Mouse (Mus musculus): Measurements from ENCODE around the gene Tmco5. TPM values are rescaled to one million over a fixed set of nuclear protein-coding genes. Genes with fewer than 3 reads are reported as not detected.
"Not testable (repeated sequence)": the region's sequence is repeated elsewhere in the genome, so short reads cannot be mapped to it uniquely, and the experiment has no call there.

Gene Tmco5
- polyA plus RNA-seq, 1 experiment from 2014 or later: not detected

DNA sequence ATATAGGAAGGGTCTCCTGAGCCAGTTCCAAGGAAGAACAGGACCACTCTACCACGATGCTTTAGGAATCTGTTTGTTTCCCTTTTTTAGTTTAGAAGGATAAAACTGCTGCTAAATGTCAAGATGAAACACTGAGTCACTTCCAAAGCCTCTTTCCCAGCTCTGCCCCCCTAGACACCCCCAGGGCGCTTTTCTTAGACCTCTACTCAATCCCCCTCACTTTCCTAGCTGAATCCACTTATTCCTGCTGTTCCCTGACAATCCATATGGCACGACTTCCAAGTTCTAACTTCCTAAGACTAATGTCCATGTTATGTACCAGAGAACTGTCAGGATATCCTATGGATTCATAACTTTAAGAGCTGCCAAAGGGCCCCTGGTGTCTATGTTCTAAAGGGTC, 40.1 kb downstream of the Tmco5 start:
- Histone ChIP-seq H3K9me3 (ENCODE audit: low read length) (no peaks in the 10 kb centered on the region), H3K27ac (ENCODE audit: low read length) (no peak overlapping the region), H3K9ac (replicated peaks; ENCODE audit: low read depth) (no peak overlapping the region), H3K4me3 (ENCODE audit: low read depth, low read length) (no peak overlapping the region), H3K36me3 (ENCODE audit: insufficient read depth, low read length) (no peaks in the 10 kb centered on the region), H3K27me3 (replicated peaks; ENCODE audit: insufficient read depth, low read length) (no peaks in the 10 kb centered on the region), H3K4me1 (ENCODE audit: insufficient read depth, low read depth, low read length) (no peaks in the 10 kb centered on the region), H3K4me2 (replicated peaks; ENCODE audit: low read depth, low read length) (no peak overlapping the region)
- whole genome bisulfite sequencing: 65% methylated on average over 3 of the region's 3 CpGs
- DNase-seq (ENCODE audit: low spot score): no peak
- no peak for TF ChIP-seq EP300 (IDR thresholded peaks at IDR 0.05)
- no peak for TF ChIP-seq CTCF (IDR thresholded peaks at IDR 0.05)
- no peak for ATAC-seq

DNA sequence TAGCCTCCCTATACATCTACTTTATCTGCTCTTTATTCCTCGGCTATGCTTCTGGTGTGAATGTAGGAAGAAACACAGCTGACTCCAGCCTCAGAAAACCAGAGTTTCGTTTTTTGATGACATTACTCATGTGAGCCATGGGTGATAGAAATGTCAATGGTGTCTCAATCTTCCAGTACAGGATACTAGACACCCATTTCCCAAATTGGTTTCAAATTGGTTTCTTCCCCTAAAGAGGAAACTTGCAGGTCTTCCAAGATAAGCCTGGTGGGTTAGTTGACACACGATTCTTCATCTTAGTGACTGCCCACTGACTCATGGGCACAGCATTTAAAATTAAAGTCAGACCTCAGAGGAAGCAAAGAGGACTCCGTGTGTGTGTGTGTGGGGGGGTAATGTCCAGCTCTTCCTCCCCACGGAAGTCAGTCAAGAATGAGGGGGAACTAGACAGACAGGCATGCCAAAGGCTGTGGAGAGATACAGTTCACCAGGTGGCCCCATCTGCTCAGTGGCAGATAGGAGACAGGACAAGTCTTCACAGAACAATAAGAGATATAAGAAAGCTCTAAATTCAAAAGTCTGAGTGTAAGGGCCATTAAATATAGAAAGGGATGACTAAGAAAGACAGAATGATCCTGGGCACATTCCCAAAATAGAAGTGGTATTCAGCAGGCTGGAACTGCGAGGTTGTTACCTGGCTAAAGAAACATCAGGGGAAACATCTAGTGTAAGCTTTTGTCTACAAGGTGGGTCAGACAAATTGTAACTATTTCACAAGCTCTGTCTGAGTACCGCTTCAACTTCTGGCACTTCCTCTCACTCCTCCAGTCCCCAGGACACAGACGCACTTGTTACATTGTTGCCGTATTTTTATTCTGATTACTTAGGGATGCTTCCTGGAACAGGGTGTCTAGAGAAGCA, 44.3 kb downstream of the Tmco5 start:
- Histone ChIP-seq H3K36me3 (ENCODE audit: insufficient read depth, low read length) (no peaks in the 10 kb centered on the region), H3K4me2 (replicated peaks; ENCODE audit: low read depth, low read length) (no peak overlapping the region), H3K9me3 (ENCODE audit: low read length) (no peaks in the 10 kb centered on the region), H3K4me1 (ENCODE audit: insufficient read depth, low read depth, low read length) (no peaks in the 10 kb centered on the region), H3K9ac (replicated peaks; ENCODE audit: low read depth) (no peak overlapping the region), H3K27ac (ENCODE audit: low read length) (no peak overlapping the region), H3K27me3 (replicated peaks; ENCODE audit: insufficient read depth, low read length) (no peaks in the 10 kb centered on the region), H3K4me3 (ENCODE audit: low read depth, low read length) (no peak overlapping the region)
- ATAC-seq (peak; percentile 77), DNase-seq (ENCODE audit: low spot score) (peak; percentile 68)
- peak; percentile 81 for TF ChIP-seq EP300 (IDR thresholded peaks at IDR 0.05)
- no peak for TF ChIP-seq CTCF (IDR thresholded peaks at IDR 0.05)
- WGBS: 45% methylated on average over 9 of the region's 9 CpGs

DNA sequence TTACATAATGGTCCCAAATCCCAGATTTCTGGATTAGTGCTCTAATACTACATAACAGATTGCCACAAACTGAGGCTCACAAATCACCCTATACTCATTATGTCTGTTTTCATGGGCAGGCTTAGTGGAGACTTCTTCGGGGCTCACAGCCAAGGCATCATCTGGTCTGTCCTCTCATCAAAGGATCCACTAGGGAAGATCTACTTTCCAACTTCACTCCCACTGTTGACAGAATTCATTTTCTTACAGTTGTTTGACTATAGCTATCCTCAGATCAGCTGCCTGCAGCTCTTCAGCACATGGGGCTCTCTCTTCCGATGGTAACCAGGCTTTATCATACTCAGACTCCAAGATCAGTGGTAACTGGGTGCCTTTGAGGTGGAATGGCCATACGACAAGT, 45.2 kb downstream of the Tmco5 start:
- Histone ChIP-seq H3K9me3 (ENCODE audit: low read length) (no peaks in the 10 kb centered on the region), H3K4me3 (ENCODE audit: low read depth, low read length) (no peak overlapping the region), H3K36me3 (ENCODE audit: insufficient read depth, low read length) (no peaks in the 10 kb centered on the region), H3K9ac (replicated peaks; ENCODE audit: low read depth) (no peak overlapping the region), H3K4me2 (replicated peaks; ENCODE audit: low read depth, low read length) (no peak overlapping the region), H3K27ac (ENCODE audit: low read length) (no peak overlapping the region), H3K27me3 (replicated peaks; ENCODE audit: insufficient read depth, low read length) (no peaks in the 10 kb centered on the region), H3K4me1 (ENCODE audit: insufficient read depth, low read depth, low read length) (no peaks in the 10 kb centered on the region)
- TF ChIP-seq EP300 (IDR thresholded peaks at IDR 0.05) (no peak), CTCF (IDR thresholded peaks at IDR 0.05) (no peak)
- DNase-seq (ENCODE audit: low spot score) (no peak), ATAC-seq (no peak)
- WGBS: 82% methylated on average over 3 of the region's 3 CpGs

DNA sequence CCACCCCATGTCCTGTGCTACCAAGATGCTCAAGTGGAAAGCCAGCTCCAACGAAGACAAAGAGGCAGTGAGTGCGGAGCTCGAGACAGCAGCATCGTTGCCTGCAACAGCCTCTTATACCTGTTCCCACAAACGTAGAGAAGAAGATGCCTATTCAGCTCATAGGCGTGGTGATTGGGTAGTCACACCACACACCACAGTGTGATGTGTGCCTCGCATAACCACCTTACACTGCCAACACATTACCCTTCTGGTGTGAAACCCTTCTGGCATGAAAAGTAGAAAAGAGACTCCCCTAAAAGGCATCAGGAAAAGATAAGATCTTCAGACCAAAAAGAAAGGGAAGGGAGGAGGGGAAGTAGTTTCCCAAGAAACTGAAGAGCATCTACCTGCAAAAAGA, 45.8 kb downstream of the Tmco5 start:
- no peak overlapping the region for H3K4me2 ChIP-seq (replicated peaks; ENCODE audit: low read depth, low read length)
- DNase-seq (ENCODE audit: low spot score) (no peak), ATAC-seq (no peak)
- no peak for TF ChIP-seq EP300 (IDR thresholded peaks at IDR 0.05)
- no peak overlapping the region for H3K4me3 ChIP-seq (ENCODE audit: low read depth, low read length)
- H3K9me3 ChIP-seq (ENCODE audit: low read length): no peaks in the 10 kb centered on the region
- H3K4me1 ChIP-seq (ENCODE audit: insufficient read depth, low read depth, low read length): no peaks in the 10 kb centered on the region
- no peak overlapping the region for H3K27ac ChIP-seq (ENCODE audit: low read length)
- H3K9ac ChIP-seq (replicated peaks; ENCODE audit: low read depth): no peak overlapping the region
- WGBS: 80% methylated on average over 7 of the region's 7 CpGs
- no peaks in the 10 kb centered on the region for H3K27me3 ChIP-seq (replicated peaks; ENCODE audit: insufficient read depth, low read length)
- H3K36me3 ChIP-seq (ENCODE audit: insufficient read depth, low read length): no peaks in the 10 kb centered on the region

DNA sequence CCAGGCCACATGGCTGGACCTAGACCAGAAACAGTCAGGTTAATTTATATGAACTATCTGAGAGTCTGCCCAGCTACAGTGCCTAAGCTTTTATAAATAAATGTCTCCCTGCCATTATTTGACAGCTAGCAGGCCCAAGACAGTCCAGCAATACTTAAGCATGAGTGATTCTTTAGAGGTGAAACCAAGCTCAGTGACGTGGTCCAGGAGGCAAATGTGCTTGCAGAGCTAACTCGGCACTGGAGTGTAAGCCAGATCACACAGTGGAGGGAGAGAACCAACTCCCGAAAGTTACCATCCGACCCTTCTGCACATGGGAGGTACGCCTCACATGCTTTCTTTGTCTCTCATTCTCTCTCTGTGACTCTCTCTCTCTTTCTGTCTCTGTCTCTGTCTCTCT, 46.7 kb downstream of the Tmco5 start:
- Histone ChIP-seq H3K4me2 (replicated peaks; ENCODE audit: low read depth, low read length) (no peak overlapping the region), H3K4me3 (ENCODE audit: low read depth, low read length) (no peak overlapping the region), H3K9ac (replicated peaks; ENCODE audit: low read depth) (no peak overlapping the region), H3K27ac (ENCODE audit: low read length) (no peak overlapping the region), H3K9me3 (ENCODE audit: low read length) (no peaks in the 10 kb centered on the region), H3K27me3 (replicated peaks; ENCODE audit: insufficient read depth, low read length) (no peaks in the 10 kb centered on the region), H3K36me3 (ENCODE audit: insufficient read depth, low read length) (no peaks in the 10 kb centered on the region), H3K4me1 (ENCODE audit: insufficient read depth, low read depth, low read length) (no peaks in the 10 kb centered on the region)
- DNase-seq (ENCODE audit: low spot score): no peak
- TF ChIP-seq EP300 (IDR thresholded peaks at IDR 0.05) (no peak), CTCF (IDR thresholded peaks at IDR 0.05) (no peak)
- WGBS: 76% methylated on average over 5 of the region's 5 CpGs
- no peak for ATAC-seq

DNA sequence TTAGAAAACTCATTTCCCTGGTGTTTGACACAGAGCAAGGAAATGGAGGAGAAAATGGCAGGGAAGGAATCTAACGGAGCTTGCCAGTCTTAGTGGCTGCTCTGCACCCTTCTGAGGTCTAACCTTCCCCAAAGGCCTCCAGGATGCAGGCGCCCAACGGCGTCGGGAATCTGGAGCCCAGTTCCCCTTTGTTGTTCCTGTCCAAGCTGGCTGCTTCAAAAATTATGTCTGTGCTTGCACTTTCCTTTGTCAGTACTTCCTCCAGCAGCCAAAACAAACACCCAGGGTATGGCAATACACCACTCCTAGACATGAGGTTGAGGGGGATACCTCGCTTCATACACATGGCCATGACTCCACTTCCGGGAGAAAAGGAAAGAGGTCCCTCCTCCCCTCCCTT, 53.7 kb downstream of the Tmco5 start:
- H3K36me3 ChIP-seq (ENCODE audit: insufficient read depth, low read length): no peaks in the 10 kb centered on the region
- no peaks in the 10 kb centered on the region for H3K9me3 ChIP-seq (ENCODE audit: low read length)
- no peak for TF ChIP-seq EP300 (IDR thresholded peaks at IDR 0.05)
- H3K9ac ChIP-seq (replicated peaks; ENCODE audit: low read depth): no peak overlapping the region
- H3K4me2 ChIP-seq (replicated peaks; ENCODE audit: low read depth, low read length): no peak overlapping the region
- no peak overlapping the region for H3K27ac ChIP-seq (ENCODE audit: low read length)
- 62% methylated on average over 7 of the region's 7 CpGs for WGBS
- H3K27me3 ChIP-seq (replicated peaks; ENCODE audit: insufficient read depth, low read length): no peaks in the 10 kb centered on the region
- ATAC-seq: no peak; the same call in 1 of the 2 replicates
- no peak overlapping the region for H3K4me3 ChIP-seq (ENCODE audit: low read depth, low read length)
- no peaks in the 10 kb centered on the region for H3K4me1 ChIP-seq (ENCODE audit: insufficient read depth, low read depth, low read length)
- no peak for DNase-seq (ENCODE audit: low spot score)

DNA sequence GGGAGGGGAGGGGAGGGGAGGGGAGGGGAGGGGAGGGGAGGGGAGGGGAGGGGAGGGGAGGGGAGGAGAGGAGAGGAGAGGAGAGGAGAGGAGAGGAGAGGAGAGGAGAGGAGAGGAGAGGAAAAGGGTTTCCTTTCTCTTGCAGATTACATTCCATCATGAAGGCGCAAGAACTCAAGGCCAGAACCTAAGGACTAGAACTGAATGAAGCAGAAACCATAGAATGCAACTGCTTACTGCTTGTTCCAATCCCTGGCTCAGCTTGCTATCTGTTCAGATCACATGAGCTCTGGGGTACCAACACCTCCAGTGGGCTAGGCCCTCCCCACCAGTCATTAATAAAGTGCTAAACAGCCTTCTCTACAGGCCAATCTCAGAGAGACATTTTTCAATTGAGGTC, 55.7 kb downstream of the Tmco5 start:
- H3K27me3 ChIP-seq (replicated peaks; ENCODE audit: insufficient read depth, low read length); ATAC-seq; DNase-seq (ENCODE audit: low spot score); H3K4me1 ChIP-seq (ENCODE audit: insufficient read depth, low read depth, low read length); H3K9me3 ChIP-seq (ENCODE audit: low read length); H3K4me3 ChIP-seq (ENCODE audit: low read depth, low read length); H3K4me2 ChIP-seq (replicated peaks; ENCODE audit: low read depth, low read length); H3K9ac ChIP-seq (replicated peaks; ENCODE audit: low read depth); H3K36me3 ChIP-seq (ENCODE audit: insufficient read depth, low read length); H3K27ac ChIP-seq (ENCODE audit: low read length): not testable (repeated sequence)
- 86% methylated on average over 1 of the region's 1 CpGs for WGBS
